Mouse (Mus musculus): ENCODE measurements around the gene Slc16a12. TPM values are rescaled to one million over a fixed set of nuclear protein-coding genes. Genes with fewer than 3 reads are reported as not detected.

Gene Slc16a12
- polyA plus RNA-seq, 1 experiment from 2014 or later: 0.66 TPM

DNA sequence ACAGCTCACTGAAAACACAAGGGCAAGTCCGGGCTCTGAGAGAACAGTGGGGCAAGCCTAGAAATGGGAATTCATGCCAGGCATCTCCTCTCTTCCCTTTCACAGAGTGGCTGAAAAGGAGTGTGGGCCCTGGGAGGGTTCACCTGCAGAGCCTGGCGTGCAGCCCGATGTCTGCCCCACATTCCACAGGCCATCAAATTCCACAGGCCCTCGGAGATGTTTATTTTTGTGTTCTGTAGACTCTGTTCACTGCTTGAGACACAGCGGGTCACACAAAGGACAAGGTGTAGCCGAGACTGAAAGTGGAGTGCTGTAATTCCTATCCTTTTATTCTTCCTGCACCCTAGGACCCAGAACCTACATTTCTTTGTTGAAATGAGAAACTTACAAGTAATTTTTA, 40.8 kb downstream of the Slc16a12 start:
- ATAC-seq (ENCODE audit: insufficient number of reproducible peaks, insufficient read depth, low FRiP score, low TSS enrichment, low read depth): no peak
- 60% methylated on average over 6 of the region's 6 CpGs for whole genome bisulfite sequencing
- H3K27ac ChIP-seq: no peak overlapping the region
- no peaks in the 10 kb centered on the region for H3K27me3 ChIP-seq
- H3K36me3 ChIP-seq: no peaks in the 10 kb centered on the region
- no peaks in the 10 kb centered on the region for H3K9me3 ChIP-seq
- H3K4me2 ChIP-seq: no peak overlapping the region
- H3K9ac ChIP-seq (replicated peaks): no peak overlapping the region
- H3K4me1 ChIP-seq (replicated peaks): no peaks in the 10 kb centered on the region
- no peak overlapping the region for H3K4me3 ChIP-seq (replicated peaks)

DNA sequence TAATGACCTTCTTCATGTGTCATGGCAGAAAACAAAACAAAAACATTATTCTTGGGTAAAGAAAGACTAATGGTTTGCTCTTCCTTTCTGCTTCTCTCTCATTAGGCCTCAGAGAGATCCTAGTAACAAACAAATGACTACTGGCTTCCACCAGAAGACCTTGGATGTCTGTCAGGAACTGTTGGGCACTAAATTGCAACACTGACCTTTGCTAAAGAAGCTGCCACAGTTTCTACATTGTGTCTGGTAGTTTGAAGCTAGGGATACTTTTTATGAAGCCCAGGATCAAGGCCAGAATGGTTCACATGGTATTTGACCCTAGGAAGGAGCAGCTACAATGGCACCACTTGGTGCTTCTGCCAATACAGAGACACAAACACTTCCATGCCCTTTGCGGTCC, 41.9 kb downstream of the Slc16a12 start:
- no peaks in the 10 kb centered on the region for H3K9me3 ChIP-seq
- WGBS: 96% methylated on average over 1 of the region's 1 CpGs
- H3K27ac ChIP-seq: no peak overlapping the region
- H3K36me3 ChIP-seq: no peaks in the 10 kb centered on the region
- ATAC-seq (ENCODE audit: insufficient number of reproducible peaks, insufficient read depth, low FRiP score, low TSS enrichment, low read depth): no peak
- no peak overlapping the region for H3K4me3 ChIP-seq (replicated peaks)
- no peak overlapping the region for H3K9ac ChIP-seq (replicated peaks)
- H3K4me2 ChIP-seq: no peak overlapping the region
- no peaks in the 10 kb centered on the region for H3K4me1 ChIP-seq (replicated peaks)
- H3K27me3 ChIP-seq: no peaks in the 10 kb centered on the region

DNA sequence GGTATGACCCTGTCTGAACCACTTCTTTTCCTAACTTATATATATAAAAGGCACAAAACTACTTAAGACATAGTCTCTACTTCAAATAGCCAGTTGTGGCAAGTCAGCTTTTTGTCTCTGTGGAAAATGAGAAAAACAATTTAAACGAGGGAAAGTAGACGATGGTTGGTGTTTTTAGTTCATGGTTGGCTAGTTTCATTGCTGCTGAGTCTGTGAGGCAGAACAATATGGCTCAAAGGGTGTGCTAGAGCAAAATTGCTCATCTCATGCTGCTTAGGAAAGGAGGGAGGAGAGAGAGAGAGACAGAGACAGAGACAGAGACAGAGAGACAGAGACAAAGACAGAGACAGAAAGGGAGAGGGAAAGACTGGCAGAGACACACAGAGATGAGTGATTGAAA, 47.8 kb downstream of the Slc16a12 start:
- H3K4me1 ChIP-seq (replicated peaks): no peaks in the 10 kb centered on the region
- H3K27ac ChIP-seq: no peak overlapping the region
- H3K4me2 ChIP-seq: no peak overlapping the region
- ATAC-seq (ENCODE audit: insufficient number of reproducible peaks, insufficient read depth, low FRiP score, low TSS enrichment, low read depth): no peak
- H3K27me3 ChIP-seq: no peaks in the 10 kb centered on the region
- H3K4me3 ChIP-seq (replicated peaks): no peak overlapping the region
- no peaks in the 10 kb centered on the region for H3K9me3 ChIP-seq
- no peak overlapping the region for H3K9ac ChIP-seq (replicated peaks)
- H3K36me3 ChIP-seq: no peaks in the 10 kb centered on the region
- WGBS: 88% methylated on average over 2 of the region's 2 CpGs

DNA sequence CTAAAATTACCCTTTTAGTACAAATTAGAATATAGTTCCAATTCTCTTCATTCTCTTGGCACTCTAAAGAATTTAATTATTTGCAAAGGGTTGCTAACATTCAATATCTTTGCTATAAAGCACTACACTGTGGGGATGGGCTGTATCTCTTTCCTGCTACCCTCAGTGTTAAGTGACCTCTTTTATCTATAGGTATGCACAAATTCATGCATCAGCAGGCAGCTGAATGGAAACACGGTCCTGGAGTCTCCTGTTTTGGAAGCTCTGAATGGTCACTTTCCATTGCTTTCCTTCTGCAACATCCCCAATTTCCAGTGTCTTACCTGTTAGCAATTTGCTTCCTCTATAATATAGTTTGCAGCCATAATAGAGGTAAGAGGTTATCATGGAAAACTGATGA, 48.2 kb downstream of the Slc16a12 start:
- Histone ChIP-seq H3K9me3 (no peaks in the 10 kb centered on the region), H3K27ac (no peak overlapping the region), H3K36me3 (no peaks in the 10 kb centered on the region), H3K27me3 (no peaks in the 10 kb centered on the region), H3K9ac (replicated peaks) (no peak overlapping the region), H3K4me1 (replicated peaks) (no peaks in the 10 kb centered on the region), H3K4me3 (replicated peaks) (no peak overlapping the region), H3K4me2 (no peak overlapping the region)
- no peak for ATAC-seq (ENCODE audit: insufficient number of reproducible peaks, insufficient read depth, low FRiP score, low TSS enrichment, low read depth)
- WGBS: 67% methylated on average over 1 of the region's 1 CpGs

DNA sequence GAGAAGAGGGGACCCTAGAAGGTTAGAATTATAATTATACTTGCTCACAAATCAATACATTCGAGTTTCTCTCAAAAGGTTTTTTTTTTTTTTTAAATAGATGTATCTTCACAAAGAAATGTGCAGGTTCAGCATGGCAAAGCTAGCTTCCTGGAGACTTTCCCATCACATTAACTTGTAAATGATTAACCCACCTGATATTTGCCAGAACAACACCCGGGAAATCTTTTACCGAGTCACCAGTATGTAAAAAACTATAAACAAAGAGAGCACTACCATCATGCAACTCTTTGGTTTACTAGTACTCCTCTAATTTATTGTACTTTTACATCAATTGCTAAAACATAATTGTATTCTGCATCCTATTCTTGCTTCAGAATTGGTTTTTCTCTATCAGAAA, 48.7 kb downstream of the Slc16a12 start:
- Histone ChIP-seq H3K9ac (replicated peaks) (no peak overlapping the region), H3K27me3 (no peaks in the 10 kb centered on the region), H3K4me2 (no peak overlapping the region), H3K36me3 (no peaks in the 10 kb centered on the region), H3K9me3 (no peaks in the 10 kb centered on the region), H3K4me1 (replicated peaks) (no peaks in the 10 kb centered on the region), H3K27ac (no peak overlapping the region), H3K4me3 (replicated peaks) (no peak overlapping the region)
- WGBS: 84% methylated on average over 3 of the region's 3 CpGs
- no peak for ATAC-seq (ENCODE audit: insufficient number of reproducible peaks, insufficient read depth, low FRiP score, low TSS enrichment, low read depth)

DNA sequence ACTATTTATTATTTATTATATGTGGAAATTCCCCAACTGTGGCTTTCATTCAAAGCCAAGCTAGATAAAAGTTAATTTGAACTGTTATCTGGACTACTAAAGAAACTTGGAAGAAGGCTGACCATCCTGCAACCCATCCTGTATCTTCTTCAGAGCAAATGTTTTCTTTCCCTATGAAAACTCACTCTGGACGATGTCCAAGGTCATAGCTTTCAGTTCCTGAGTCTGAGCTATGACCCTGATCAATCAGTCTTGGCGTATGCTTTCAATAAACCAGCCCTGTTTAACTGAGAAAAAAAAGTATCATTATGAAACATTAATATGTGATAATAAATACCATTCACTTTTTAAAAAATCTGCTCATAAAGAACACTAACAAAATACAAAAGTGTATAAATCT, 49.6 kb downstream of the Slc16a12 start:
- Histone ChIP-seq H3K27me3 (no peaks in the 10 kb centered on the region), H3K36me3 (no peaks in the 10 kb centered on the region), H3K9me3 (no peaks in the 10 kb centered on the region), H3K9ac (replicated peaks) (no peak overlapping the region), H3K4me3 (replicated peaks) (no peak overlapping the region), H3K27ac (no peak overlapping the region), H3K4me2 (no peak overlapping the region), H3K4me1 (replicated peaks) (no peaks in the 10 kb centered on the region)
- no peak for ATAC-seq (ENCODE audit: insufficient number of reproducible peaks, insufficient read depth, low FRiP score, low TSS enrichment, low read depth)
- WGBS: 77% methylated on average over 2 of the region's 2 CpGs

DNA sequence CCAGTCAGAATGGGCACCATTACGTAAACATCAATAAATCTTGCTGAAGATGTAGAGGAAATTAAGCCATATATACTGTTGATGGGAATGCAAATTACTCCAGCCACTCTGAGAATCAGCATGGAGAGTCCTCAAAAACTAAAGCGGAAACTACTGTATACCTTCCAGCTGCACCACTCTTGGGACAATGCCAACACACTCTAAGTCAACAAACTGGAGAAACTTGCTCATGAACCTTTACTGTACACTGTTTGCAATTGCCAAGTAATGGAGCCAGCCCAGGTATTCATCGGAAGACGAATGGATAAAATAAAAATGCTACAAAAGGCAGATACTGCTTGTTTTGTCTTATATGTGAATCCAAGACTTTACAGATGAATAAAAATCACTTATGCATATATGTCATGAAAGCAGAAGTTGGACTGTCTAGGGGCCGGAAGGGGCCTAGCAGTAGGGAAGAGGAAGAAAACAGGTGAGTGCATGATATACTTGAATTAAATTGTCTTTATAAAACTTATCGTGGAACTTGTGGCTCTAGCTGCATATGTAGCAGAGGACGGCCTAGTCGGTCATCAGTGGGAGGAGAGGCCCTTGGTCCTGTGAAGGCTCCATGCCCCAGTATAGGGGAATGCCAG, 50.6 kb downstream of the Slc16a12 start:
- Histone ChIP-seq H3K9ac (replicated peaks) (no peak overlapping the region), H3K4me1 (replicated peaks) (no peaks in the 10 kb centered on the region), H3K4me2 (no peak overlapping the region), H3K9me3 (no peaks in the 10 kb centered on the region), H3K27ac (no peak overlapping the region), H3K36me3 (no peaks in the 10 kb centered on the region), H3K27me3 (no peaks in the 10 kb centered on the region), H3K4me3 (replicated peaks) (no peak overlapping the region)
- ATAC-seq (ENCODE audit: insufficient number of reproducible peaks, insufficient read depth, low FRiP score, low TSS enrichment, low read depth): no peak
- WGBS: 93% methylated on average over 8 of the region's 8 CpGs

DNA sequence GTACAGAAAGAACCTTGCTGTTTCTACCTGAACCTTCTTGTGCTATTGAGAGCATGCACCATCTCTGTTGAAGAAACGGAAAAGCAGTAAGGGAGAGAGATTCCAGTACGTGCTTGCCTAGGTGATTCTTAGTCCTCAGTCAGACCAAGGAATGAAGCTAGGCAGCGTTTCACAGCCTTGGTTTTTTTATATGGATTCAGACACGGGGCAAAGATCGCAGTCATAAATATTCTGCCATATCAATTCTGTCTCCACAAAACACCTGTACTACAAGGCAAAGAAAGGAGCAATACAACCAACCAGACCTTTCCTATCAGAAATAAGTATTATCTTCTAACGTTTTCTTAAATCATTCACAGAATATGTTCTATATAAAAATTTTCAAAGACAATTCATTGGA, 55.7 kb downstream of the Slc16a12 start:
- no peak overlapping the region for H3K4me3 ChIP-seq (replicated peaks)
- no peak overlapping the region for H3K27ac ChIP-seq
- no peaks in the 10 kb centered on the region for H3K36me3 ChIP-seq
- H3K27me3 ChIP-seq: no peaks in the 10 kb centered on the region
- ATAC-seq (ENCODE audit: insufficient number of reproducible peaks, insufficient read depth, low FRiP score, low TSS enrichment, low read depth): no peak
- no peaks in the 10 kb centered on the region for H3K4me1 ChIP-seq (replicated peaks)
- no peak overlapping the region for H3K9ac ChIP-seq (replicated peaks)
- 79% methylated on average over 6 of the region's 6 CpGs for WGBS
- no peak overlapping the region for H3K4me2 ChIP-seq
- no peaks in the 10 kb centered on the region for H3K9me3 ChIP-seq

DNA sequence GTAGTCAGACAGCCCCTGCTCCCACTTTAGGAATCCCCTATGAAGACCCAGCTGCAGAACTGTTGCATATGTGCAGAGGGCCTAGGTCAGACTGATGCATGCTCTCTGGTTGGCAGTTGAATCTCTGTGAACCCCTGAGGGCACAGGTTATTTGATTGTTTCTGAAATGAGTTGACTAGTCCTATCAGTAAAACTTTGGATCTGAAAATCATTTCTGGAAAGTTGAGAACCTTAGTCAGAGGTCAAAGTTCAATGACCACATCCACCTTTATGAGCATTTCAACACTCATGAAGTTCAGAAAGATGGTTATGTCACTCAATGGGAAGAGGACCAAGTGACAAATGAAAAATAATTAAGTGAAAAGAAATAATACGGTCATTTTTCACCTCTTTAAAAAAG, 61.6 kb downstream of the Slc16a12 start:
- no peaks in the 10 kb centered on the region for H3K27me3 ChIP-seq
- H3K36me3 ChIP-seq: no peaks in the 10 kb centered on the region
- no peak overlapping the region for H3K4me2 ChIP-seq
- H3K27ac ChIP-seq: no peak overlapping the region
- H3K9me3 ChIP-seq: no peaks in the 10 kb centered on the region
- WGBS: 88% methylated on average over 1 of the region's 1 CpGs
- no peak for ATAC-seq (ENCODE audit: insufficient number of reproducible peaks, insufficient read depth, low FRiP score, low TSS enrichment, low read depth)
- H3K4me3 ChIP-seq (replicated peaks): no peak overlapping the region
- no peaks in the 10 kb centered on the region for H3K4me1 ChIP-seq (replicated peaks)
- no peak overlapping the region for H3K9ac ChIP-seq (replicated peaks)

DNA sequence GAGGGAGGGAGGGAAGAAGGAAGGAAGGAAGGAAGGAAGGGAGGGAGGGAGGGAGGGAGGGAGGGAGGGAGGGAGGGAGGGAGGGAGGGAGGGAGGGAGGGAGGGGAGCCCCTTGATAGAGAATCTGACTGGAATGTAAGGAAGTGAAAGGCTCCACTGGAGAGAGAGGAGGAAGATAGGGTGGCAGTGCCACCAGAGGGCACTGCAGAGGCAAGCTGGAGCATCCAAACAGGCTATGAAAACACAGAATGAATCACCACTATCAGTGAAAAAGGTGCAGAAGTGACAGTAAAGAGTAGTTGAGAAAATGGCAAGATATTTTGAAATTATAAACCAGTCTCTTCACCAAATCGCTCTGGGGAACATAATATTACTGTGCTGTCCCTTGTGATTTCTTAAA, 62.2 kb downstream of the Slc16a12 start:
- ATAC-seq (ENCODE audit: insufficient number of reproducible peaks, insufficient read depth, low FRiP score, low TSS enrichment, low read depth): no peak
- 50% methylated on average over 1 of the region's 1 CpGs for WGBS
- H3K27ac ChIP-seq: no peak overlapping the region
- no peak overlapping the region for H3K4me2 ChIP-seq
- H3K9me3 ChIP-seq: no peaks in the 10 kb centered on the region
- H3K27me3 ChIP-seq: no peaks in the 10 kb centered on the region
- H3K9ac ChIP-seq (replicated peaks): no peak overlapping the region
- no peak overlapping the region for H3K4me3 ChIP-seq (replicated peaks)
- no peaks in the 10 kb centered on the region for H3K4me1 ChIP-seq (replicated peaks)
- no peaks in the 10 kb centered on the region for H3K36me3 ChIP-seq

DNA sequence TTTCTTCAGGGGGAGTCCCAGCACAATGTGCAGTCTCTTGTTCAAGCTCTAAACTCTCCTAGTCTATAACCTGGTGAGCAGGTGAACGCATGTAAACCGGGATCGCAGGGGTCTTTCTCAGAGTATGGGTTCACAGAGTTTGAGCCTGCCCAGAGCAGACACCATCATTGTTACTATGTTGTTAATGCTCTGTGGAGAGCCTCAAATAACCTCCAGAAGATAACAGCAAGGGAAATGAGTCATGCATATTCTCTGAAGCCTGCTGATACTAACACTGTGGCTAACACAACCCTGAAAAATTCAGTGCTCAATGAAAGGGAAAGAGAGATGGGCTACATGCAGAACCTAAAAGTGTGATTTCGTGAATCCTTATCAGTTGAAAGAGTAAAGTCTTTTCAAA, 68.7 kb downstream of the Slc16a12 start:
- H3K36me3 ChIP-seq: no peaks in the 10 kb centered on the region
- WGBS: 88% methylated on average over 4 of the region's 4 CpGs
- no peak overlapping the region for H3K27ac ChIP-seq
- H3K9me3 ChIP-seq: no peaks in the 10 kb centered on the region
- H3K27me3 ChIP-seq: no peaks in the 10 kb centered on the region
- H3K9ac ChIP-seq (replicated peaks): no peak overlapping the region
- H3K4me2 ChIP-seq: no peak overlapping the region
- ATAC-seq (ENCODE audit: insufficient number of reproducible peaks, insufficient read depth, low FRiP score, low TSS enrichment, low read depth): no peak
- no peak overlapping the region for H3K4me3 ChIP-seq (replicated peaks)
- no peaks in the 10 kb centered on the region for H3K4me1 ChIP-seq (replicated peaks)

DNA sequence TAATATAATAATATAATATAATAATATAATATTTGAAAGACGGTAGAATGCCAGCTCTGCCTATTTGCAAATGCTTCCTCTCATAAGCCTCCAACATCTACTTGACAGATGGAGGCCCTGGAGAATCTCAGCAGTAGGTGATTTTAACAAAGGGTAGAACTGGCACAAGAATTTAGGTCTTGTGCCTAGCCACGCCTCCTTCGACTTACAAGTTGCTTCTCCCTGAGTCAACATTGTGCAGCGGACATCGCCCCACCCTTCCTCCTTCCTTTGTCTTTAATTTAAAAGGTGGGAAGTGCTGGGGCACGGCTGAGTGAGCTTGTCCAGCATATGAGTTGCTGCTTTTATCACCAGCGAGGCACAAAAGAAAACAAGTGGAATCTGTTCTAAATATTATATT, 73.6 kb downstream of the Slc16a12 start:
- no peak for ATAC-seq (ENCODE audit: insufficient number of reproducible peaks, insufficient read depth, low FRiP score, low TSS enrichment, low read depth)
- Histone ChIP-seq H3K4me3 (replicated peaks) (no peak overlapping the region), H3K36me3 (no peaks in the 10 kb centered on the region), H3K4me1 (replicated peaks) (no peaks in the 10 kb centered on the region), H3K4me2 (no peak overlapping the region), H3K9me3 (no peaks in the 10 kb centered on the region), H3K27me3 (no peaks in the 10 kb centered on the region), H3K27ac (no peak overlapping the region), H3K9ac (replicated peaks) (no peak overlapping the region)
- 84% methylated on average over 7 of the region's 7 CpGs for WGBS

All from limb, embryonic 12.5 days (tissue).